Mouse (Mus musculus) retina, postnatal 7 days (tissue): ENCODE data around the gene Sfxn1.

Experiments used
- DNase-seq: peaks from one replicate; pipeline ENCODE4 v3.0.0-alpha.2; 2012; ENCODE audit warnings: low read depth, low spot score

The Sfxn1 gene

GRCm38 (mm10) chr13:54076762-54077460, 5.2 kb downstream of the Sfxn1 start:
- no peak for DNase-seq

GRCm38 (mm10) chr13:54077470-54078174, 6.0 kb downstream of the Sfxn1 start:
- DNase-seq = no peak

GRCm38 (mm10) chr13:54079782-54080759, 8.4 kb downstream of the Sfxn1 start:
- DNase-seq = no peak

GRCm38 (mm10) chr13:54080785-54081184, 9.1 kb downstream of the Sfxn1 start:
- no peak for DNase-seq

- DNase-seq = no peak
These were observed 11.3 kb downstream of the Sfxn1 start for GRCm38 (mm10) chr13:54082946-54083345.

- no peak for DNase-seq
These were observed 12.5 kb downstream of the Sfxn1 start for GRCm38 (mm10) chr13:54084178-54084577.

- DNase-seq = no peak
These were observed 13.2 kb downstream of the Sfxn1 start for GRCm38 (mm10) chr13:54084826-54085225.

GRCm38 (mm10) chr13:54085266-54085665, 13.6 kb downstream of the Sfxn1 start:
- DNase-seq = no peak

GRCm38 (mm10) chr13:54091719-54092118, 20.1 kb downstream of the Sfxn1 start:
- DNase-seq = no peak

GRCm38 (mm10) chr13:54094349-54094748, 22.7 kb downstream of the Sfxn1 start:
- no peak for DNase-seq

- DNase-seq = no peak
These were observed 23.3 kb downstream of the Sfxn1 start for GRCm38 (mm10) chr13:54094963-54095362.

- no peak for DNase-seq
These were observed 24.1 kb downstream of the Sfxn1 start for GRCm38 (mm10) chr13:54095721-54096120.

GRCm38 (mm10) chr13:54097227-54097626, 25.6 kb downstream of the Sfxn1 start:
- no peak for DNase-seq

GRCm38 (mm10) chr13:54097797-54098196, 26.1 kb downstream of the Sfxn1 start:
- no peak for DNase-seq

- DNase-seq = no peak
These were observed 29.6 kb downstream of the Sfxn1 start for GRCm38 (mm10) chr13:54101031-54101820.

GRCm38 (mm10) chr13:54102061-54102460, 30.4 kb downstream of the Sfxn1 start:
- DNase-seq = no peak

- no peak for DNase-seq
These were observed 31.6 kb downstream of the Sfxn1 start for GRCm38 (mm10) chr13:54103271-54103670.

GRCm38 (mm10) chr13:54103866-54104265, 32.2 kb downstream of the Sfxn1 start:
- DNase-seq = no peak

GRCm38 (mm10) chr13:54113819-54114550, 42.3 kb downstream of the Sfxn1 start:
- peak; percentile 66 for DNase-seq

- DNase-seq = no peak
These were observed 43.3 kb downstream of the Sfxn1 start for GRCm38 (mm10) chr13:54114931-54115330.
